Mouse (Mus musculus) layer of hippocampus, adult 18-20 months (tissue): ENCODE measurements around the gene Uaca. TPM values are rescaled to one million over a fixed set of nuclear protein-coding genes. Genes with fewer than 3 reads are reported as not detected.
A peak's percentile ranks its signal among the peaks of the same experiment; 100 is the strongest.

Experiments
- DNase-seq, 2 experiments: peaks; one replicate each; pipeline ENCODE4 v3.0.0; 2022; ENCODE audit warnings: low spot score in 2 of 2
- long read RNA-seq: library from polyadenylated mRNA; stranded (forward); transcript quantifications from one replicate; pipeline ENCODE4 v2.0.0, GENCODE M21; 2021
- total RNA-seq, 2 experiments: library from RNA; stranded (reverse); gene quantifications; 2 replicates each; pipeline ENCODE4 v1.2.3; 2021

Gene Uaca
- 1 to 10 TPM; 5.5 to 6.3 TPM for total RNA-seq
- long read RNA-seq, partial matches to known transcripts: 2 of 4 reads
- long read RNA-seq, other reads (novel, unspliced or antisense): 2 of 4 reads

- DNase-seq: peak; percentile 56 to 83
These were observed at the start of gene Uaca for GRCm38 (mm10) chr9:60794210-60794840. Gene Uaca, plus strand, starts transcription at chr9:60794542.

DNA sequence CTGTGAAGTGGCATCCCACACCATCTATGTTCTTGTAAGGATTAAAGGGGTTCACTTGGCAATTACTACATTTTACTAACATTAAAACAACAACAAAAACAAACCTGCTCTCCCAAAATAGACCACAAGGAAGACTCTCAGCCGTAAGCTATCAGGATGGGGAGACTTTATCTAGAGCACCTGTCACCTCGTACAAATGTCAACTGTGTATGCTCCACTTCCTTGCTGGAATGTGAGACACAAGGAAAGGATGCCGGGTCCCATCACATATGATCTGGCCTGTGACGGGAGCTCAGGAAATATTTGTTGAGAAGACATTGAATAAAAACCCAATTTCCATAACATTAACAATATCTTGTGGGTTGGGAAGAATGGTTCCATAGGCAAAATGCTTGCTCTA is 49.4 kb upstream of the Uaca start:
- no peak for DNase-seq

GRCm38 (mm10) chr9:60746561-60746960 is 47.8 kb upstream of the Uaca start:
- no peak for DNase-seq

DNA sequence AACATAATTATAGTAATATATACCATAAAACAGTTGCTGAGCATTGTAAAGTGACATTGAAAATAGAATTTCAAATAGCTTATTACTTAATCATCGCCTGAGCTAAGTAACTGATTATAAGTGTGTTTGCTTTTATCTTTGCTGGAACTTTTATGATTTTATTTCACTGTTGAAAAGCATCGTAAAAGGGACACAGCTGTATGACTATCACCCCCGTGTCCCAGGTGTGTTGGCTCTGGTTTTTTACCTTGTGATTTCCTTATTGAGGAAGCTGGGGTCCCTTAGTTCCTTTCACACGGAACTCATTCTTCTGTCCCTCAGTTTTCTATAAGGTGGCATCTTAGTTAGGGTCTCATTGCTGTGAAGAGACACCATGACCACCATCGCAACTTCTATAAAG is 46.7 kb upstream of the Uaca start:
- DNase-seq: no peak

DNA sequence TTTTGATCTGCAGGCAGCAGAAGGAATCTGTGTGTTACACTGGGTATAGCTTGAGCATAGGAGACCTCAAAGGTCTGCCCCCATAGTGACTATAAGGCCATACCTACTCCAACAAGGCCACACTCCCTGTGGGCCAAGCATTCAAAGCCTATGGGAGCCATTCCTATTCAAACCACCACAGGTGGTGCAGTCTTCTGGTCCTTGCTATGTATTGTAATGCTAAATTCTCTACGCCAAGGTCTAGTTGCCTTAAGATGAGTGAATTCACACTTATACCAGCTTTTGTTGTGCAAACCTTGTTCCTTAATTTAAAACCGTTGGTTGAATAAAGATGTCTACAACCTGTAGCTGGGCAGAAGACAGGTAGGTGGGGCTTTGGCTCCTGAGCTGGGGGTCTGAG is 46.2 kb upstream of the Uaca start:
- no peak for DNase-seq

GRCm38 (mm10) chr9:60749105-60749504 is 45.2 kb upstream of the Uaca start:
- no peak for DNase-seq

- no peak for DNase-seq
These were observed 43.2 kb upstream of the Uaca start for GRCm38 (mm10) chr9:60751098-60751497.

- DNase-seq: no peak
These were observed 42.4 kb upstream of the Uaca start for GRCm38 (mm10) chr9:60751971-60752370.

DNA sequence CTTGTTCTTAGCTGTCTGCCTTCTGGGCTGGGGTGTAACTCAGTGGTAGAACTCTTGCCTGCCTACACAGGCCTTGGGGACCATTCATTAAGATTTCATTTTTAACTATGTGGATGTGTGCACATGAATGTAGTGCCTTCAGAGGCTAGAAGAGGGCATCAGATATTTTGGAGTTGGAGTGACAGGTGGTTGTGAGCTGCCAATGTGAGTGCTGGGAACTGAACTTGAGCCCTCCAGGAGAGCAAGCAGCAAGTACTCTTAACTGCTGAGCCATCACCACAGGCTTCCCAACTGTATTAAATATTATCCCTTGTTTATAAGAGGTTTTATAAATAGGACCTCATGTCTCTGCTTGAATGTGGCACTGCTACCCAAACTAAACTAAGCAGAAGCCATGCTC is 41.7 kb upstream of the Uaca start:
- no peak for DNase-seq

- DNase-seq: peak in 1 of 2 experiments; percentile 69
These were observed 38.1 kb upstream of the Uaca start for GRCm38 (mm10) chr9:60756258-60756657.

DNA sequence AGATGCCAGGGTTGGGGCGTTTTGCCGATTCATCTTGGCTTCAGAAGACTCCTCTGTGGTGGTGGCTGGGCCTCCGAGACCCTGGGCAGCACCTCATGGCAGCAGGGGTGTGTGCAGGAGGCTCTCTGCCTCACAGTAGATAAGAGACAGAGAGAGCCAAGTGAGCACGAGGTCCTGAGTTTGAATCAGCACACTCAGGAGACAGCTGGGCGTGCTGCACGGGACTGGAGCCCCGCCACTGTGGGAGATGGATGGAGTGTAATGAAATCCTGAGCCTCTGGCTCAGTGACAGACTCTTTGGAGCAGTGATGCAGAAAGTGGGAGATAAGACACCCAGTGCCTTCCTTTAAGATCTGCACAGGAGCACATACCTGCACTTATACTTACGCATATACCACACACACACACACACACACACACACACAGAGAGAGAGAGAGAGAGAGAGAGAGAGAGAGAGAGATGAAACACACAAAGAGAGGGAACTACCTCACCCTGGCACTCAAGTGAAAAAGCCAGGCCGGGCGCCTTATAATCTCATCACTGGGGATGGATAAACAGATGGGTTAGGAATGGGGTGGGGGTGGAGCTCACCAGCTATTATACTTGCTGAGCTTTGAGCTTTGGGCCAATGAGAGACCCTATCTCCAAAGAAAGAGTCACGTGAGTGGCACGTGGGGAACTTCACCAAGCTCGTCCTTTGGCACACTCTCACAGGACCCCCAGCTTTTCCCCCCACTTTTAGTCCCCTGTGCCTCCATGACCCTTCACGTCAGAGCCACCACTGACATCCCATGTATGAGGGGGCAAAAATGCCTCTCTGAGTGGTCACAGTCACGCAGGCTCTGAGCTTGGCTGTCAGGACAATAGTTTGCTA is 37.2 kb upstream of the Uaca start:
- no peak for DNase-seq

GRCm38 (mm10) chr9:60757817-60758216 is 36.5 kb upstream of the Uaca start:
- DNase-seq: no peak

GRCm38 (mm10) chr9:60759436-60760007 is 34.8 kb upstream of the Uaca start:
- no peak for DNase-seq

DNA sequence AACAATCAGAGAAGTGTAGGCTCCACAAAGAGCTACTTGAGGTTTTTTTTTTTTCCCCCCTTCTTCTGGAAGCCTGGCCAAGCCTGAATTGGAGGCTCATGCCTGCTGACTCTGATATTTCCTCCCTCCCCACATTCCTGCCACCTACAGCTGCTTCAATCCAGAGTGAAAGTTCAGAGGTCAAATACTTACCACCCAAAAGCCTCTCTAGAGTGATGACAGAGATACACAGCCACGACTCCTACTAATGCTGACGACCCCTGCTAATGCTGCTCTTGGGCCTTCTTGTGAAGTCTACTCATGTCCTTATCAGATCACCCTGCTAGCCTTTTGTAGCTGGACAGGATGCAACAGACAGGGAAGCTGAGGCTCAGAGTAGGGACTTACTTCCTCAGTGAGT is 29.2 kb upstream of the Uaca start:
- no peak for DNase-seq

DNA sequence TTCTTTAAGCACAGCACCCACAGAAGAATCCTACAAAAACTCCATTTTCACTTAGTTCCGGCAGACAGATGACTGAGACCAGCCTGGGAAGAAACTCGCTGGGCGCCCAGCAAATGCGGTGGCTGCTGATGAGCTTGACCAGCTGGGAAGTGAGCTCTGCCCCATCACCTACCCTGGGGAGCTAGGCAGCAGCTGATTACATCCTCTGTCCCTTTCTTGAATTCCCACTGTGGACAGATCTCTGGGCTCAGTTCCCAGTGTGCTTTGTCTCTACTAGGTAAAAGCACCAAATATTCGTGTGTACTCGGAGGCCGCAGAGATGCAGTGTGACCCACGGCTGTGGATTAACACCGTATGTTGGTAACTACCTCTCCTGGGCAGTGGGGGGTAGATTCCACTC is 25.9 kb upstream of the Uaca start:
- no peak for DNase-seq

DNA sequence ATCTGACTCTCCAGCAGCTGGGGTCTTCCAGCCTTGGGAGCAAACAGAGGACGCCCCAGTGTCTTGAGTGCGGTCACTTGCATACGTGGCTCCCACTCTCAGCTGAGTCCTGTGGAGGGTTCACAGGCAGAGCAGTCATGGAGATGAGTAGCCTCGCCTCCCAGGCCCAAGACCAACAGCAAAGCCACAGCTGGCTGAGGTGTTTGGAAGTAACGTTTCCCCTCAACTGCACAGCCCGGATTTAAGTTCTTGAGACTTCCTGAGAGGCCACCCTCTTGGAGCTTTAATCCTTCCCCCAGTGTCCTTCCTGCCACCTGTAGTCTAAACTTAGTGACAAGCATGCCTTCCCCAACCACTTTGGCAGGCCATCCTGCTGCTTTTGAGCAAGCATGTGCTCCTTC is 24.6 kb upstream of the Uaca start:
- DNase-seq: no peak

- no peak for DNase-seq
These were observed 20.6 kb upstream of the Uaca start for GRCm38 (mm10) chr9:60773713-60774112.

DNA sequence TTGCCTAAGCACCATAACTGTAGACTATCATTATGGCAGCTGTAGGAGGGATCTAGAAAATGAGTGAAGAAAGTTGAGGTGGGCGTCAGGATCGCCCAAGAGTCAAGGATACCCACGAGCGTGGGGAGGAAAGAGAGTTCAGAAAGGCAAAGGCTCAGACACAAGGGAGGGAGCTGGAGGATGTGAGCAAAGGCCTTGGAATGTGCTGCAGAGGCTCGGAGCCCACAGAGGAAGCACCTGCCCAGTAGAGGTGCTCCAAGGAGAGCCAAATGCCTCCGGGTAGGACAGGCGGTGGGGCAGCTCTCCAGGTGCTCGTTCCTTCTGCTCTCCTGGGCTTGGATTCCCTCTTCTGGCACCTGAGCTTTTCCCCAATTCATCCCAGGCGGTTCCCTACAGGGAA is 17.4 kb upstream of the Uaca start:
- no peak for DNase-seq

DNA sequence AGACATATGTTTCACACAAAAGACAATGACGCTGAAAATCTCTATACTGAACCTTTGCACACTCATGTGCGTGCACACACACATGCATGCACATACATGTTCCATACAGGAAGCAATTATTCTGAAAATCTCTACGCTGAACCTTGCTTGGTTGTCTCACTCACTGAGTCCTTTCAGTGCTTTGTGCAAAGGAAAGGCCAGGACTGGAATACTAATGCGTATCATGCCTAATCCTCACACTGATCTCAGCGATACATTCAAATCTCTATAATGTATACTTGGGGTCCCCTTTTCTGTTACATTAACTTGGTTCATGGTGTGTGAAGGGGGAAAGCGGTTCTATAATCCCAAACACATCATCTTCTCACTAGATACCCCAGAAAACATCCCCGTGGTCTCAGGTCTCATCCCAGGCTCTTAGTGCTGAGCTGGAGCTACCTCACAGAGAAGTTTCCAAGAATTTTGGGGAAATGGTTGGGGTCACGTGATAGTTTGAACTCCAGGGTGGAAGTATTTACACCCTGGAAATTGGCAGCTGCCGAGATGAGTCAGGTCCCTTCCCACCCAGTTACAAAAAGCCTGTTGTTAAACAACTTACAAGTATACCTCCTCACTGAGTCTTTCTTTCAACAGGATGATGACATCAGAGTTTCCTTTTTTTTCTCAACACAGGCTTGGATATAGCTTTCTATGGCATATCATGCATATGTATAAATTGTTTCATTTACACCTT is 12.1 kb upstream of the Uaca start:
- no peak for DNase-seq

DNA sequence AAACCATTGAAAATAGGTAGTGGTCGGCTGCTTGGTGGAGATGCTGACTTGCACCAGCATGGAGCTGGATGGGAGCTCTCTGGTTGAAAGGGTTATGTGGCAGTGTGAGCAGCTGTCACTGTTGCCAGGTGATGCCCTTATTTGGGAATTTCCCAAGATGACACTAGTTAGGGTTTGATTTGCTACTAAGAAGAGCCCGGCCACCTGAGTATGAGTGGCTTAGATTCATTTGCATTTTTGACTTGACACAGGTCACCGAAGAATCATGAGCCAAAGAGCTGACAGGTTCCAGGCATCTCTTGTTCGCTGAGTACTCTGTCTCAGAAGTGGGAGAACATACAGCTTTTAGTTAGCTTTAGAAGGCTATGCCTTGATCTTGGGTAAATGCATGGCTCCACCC is 9.3 kb upstream of the Uaca start:
- DNase-seq: no peak

DNA sequence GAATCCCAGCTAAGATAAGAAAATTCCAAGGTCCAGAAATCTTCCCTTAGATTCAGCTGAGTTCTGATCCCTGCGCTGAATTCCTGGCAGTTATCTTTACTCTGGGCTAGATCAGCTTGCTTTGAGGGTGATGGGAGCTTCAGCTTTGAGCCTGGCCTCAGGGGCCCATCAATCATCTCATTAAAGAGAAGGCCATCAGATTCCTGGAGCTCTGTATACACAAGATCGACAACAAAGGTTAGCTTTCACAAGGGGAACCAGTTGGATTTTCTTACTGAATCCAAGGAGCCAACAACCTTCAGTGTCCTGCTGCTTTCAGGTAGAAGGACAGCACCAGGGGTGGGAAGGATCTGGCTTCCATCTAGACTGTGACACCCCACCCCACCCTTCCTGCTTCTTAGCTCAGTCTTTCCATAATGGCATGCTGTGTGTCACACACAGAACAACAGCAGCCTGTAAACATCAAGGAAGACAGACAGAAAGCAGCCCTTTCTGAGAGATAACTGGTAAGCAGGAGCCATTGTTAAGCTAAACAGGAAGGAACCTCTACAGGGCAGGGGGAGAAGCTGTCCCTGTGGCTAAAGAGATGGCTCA is 6.7 kb upstream of the Uaca start:
- DNase-seq: no peak
